Mouse (Mus musculus) ES-E14 (cell line): ENCODE data around the gene 5730596B20Rik. TPM values are rescaled to one million over a fixed set of nuclear protein-coding genes. Genes with fewer than 3 reads are reported as not detected.

Experiments
- DNase-seq: peaks from one replicate; pipeline ENCODE4 v3.0.0-alpha.2; 2013; ENCODE audit warnings: low read depth, low spot score
- H3K27ac ChIP-seq: 2 replicates; pipeline ENCODE4 v1.5.1; 2012; ENCODE audit warnings: low read depth, mild to moderate bottlenecking, low read length, moderate library complexity, mixed read lengths; ENCODE audit not compliant: poor library complexity, insufficient read depth, severe bottlenecking
- H3K36me3 ChIP-seq: 2 replicates; pipeline ENCODE4 v1.6.1; 2012; ENCODE audit warnings: mild to moderate bottlenecking, low read length, moderate library complexity, mixed read lengths; ENCODE audit not compliant: control insufficient read depth, poor library complexity, insufficient read depth, severe bottlenecking
- H3K4me1 ChIP-seq, 2 experiments: fragments of 150-350 bp in 1 of 2; sonication (generic) in 1 of 2; 2 replicates each; pipeline ENCODE4 v1.6.1; 2012; ENCODE audit warnings: low read length in 2 of 2, mild to moderate bottlenecking in 1 of 2, mixed read lengths in 1 of 2; ENCODE audit not compliant: control insufficient read depth in 2 of 2, insufficient read depth in 2 of 2, poor library complexity in 1 of 2
- H3K4me3 ChIP-seq, 2 experiments: fragments of 150-350 bp in 1 of 2; sonication (generic) in 1 of 2; 2 replicates each; pipeline ENCODE4 v1.5.1; 2012; ENCODE audit warnings: low read length in 2 of 2, low read depth in 1 of 2, mild to moderate bottlenecking in 1 of 2, mixed read lengths in 1 of 2; ENCODE audit not compliant: insufficient read depth in 1 of 2, poor library complexity in 1 of 2, severe bottlenecking in 1 of 2
- H3K9ac ChIP-seq: 2 replicates; pipeline ENCODE4 v1.6.1; 2012; ENCODE audit warnings: low read depth, mild to moderate bottlenecking, low read length, mixed read lengths; ENCODE audit not compliant: poor library complexity, insufficient read depth, severe bottlenecking
- H3K9me3 ChIP-seq: fragments of 150-350 bp; sonication (generic); 2 replicates; pipeline ENCODE4 v1.6.1; 2012; ENCODE audit warnings: low read depth, mild to moderate bottlenecking, low read length; ENCODE audit not compliant: control insufficient read depth, insufficient read depth
- CHD2 ChIP-seq: IDR thresholded peaks from 2 replicates; pipeline ENCODE4 v1.6.1; 2014; ENCODE audit warnings: mild to moderate bottlenecking, low read depth, low read length, inconsistent platforms
- HCFC1 ChIP-seq: IDR thresholded peaks from 2 replicates; pipeline ENCODE4 v1.6.1; 2012; ENCODE audit warnings: low read length, inconsistent platforms, borderline replicate concordance; ENCODE audit not compliant: insufficient read depth
- MAFK ChIP-seq: IDR thresholded peaks from 2 replicates; pipeline ENCODE4 v1.6.1; 2014; ENCODE audit warnings: mild to moderate bottlenecking, low read depth, low read length, inconsistent platforms; ENCODE audit not compliant: insufficient read depth
- ZC3H11A ChIP-seq: IDR thresholded peaks from 2 replicates; pipeline ENCODE4 v1.6.1; 2012; ENCODE audit warnings: low read depth, mild to moderate bottlenecking, inconsistent platforms, low read length, borderline replicate concordance
- ZNF384 ChIP-seq: IDR thresholded peaks from 2 replicates; pipeline ENCODE4 v1.6.1; 2012; ENCODE audit warnings: low read depth, low read length, inconsistent platforms
- in situ Hi-C, 2 experiments: fragments of 600-800 bp; cut with MboI; formaldehyde crosslinking; loops; one replicate each; pipeline ENCODE4 v1.15.1; 2025; ENCODE audit warnings: low sequenced_read_pairs in 2 of 2, inconsistent platforms in 1 of 2; ENCODE audit not compliant: unreplicated experiment in 2 of 2
- total RNA-seq: library from RNA; depleted of rRNA; stranded (reverse); fragments of 300-350 nt; gene quantifications from 2 replicates; pipeline ENCODE4 v1.2.3, GENCODE M21; 2012

Gene 5730596B20Rik
- total RNA-seq, 1 experiment = 0.18 TPM

DNA sequence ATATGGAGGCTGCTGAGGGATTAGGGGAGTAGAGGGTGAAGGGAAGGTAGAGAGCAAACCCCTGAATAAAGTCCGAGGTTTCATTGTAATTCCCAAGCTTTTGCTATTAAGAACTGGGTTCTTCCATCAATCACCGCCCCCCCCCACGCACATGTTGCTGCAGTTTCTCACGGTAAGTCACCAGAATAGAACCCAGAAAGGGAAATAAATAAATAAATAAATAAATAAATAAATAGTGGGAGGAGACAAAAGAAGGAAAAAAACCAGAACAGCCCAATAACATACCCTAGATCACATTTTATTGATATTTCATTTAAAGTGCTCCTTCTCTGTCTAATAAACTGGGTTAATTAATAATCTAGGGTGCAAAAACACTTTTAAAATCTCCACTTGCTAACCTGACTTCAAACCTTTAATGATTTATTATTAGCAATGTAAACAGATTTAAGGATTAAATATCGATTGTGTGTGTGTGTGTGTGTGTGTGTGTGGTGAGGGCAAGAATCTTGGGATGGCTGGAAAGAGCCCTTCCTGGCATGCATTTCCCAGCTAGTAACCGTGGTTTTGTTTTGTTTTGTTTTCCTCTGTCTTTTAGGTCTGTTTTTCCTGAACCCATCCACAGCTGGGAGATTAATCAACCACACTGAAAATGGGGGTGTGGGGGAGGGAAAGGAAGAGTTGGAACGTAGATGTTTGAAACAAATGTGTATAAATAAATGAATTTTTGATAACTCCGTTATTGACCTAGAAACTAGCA is 15.8 kb upstream of the 5730596B20Rik start:
- peaks cover 4 to 24% of the 10 kb centered on the region in 2 experiments; a peak in 1 of 4 replicates for H3K4me1 ChIP-seq
- DNase-seq = no peak
- no peak overlapping the region for H3K27ac ChIP-seq
- H3K36me3 ChIP-seq = no peaks in the 10 kb centered on the region
- no peaks in the 10 kb centered on the region for H3K9me3 ChIP-seq
- TF ChIP-seq MAFK (no peak), ZC3H11A (no peak), CHD2 (no peak), HCFC1 (no peak), ZNF384 (no peak)
- in situ Hi-C loops = loop anchor here (10.0 kb wide), 3 partner anchors 63 to 987 kb away; partner anchors contain the start of genes Hoxa7 (in 2 of the 2) and Evx1 (in 1 of the 2)
- no peak overlapping the region for H3K4me3 ChIP-seq
- no peak overlapping the region for H3K9ac ChIP-seq

DNA sequence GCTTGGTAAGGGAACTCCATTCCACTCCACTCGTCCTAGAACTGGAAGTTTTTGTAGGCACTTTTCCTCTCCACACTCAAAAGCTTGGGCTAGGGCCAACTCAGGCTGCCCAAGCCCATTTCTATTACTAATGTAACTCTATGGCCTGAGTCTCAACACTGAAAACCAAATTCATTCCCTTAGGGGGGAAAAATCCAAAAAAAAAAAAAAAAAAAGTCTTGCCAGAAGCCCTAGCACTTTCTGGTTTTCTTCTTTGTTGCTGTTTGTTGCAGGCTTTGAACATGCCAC is 15.3 kb upstream of the 5730596B20Rik start:
- Histone ChIP-seq H3K9me3 (no peaks in the 10 kb centered on the region), H3K36me3 (no peaks in the 10 kb centered on the region), H3K9ac (no peak overlapping the region), H3K4me3 (no peak overlapping the region), H3K27ac (no peak overlapping the region), H3K4me1 (peaks cover 4 to 21% of the 10 kb centered on the region in 2 experiments; a peak in 1 of 4 replicates)
- no peak for DNase-seq
- TF ChIP-seq ZNF384 (no peak), CHD2 (no peak), MAFK (no peak), HCFC1 (no peak), ZC3H11A (no peak)
- in situ Hi-C loops = loop anchor here (10.0 kb wide), 3 partner anchors 63 to 987 kb away; partner anchors contain the start of genes Hoxa7 (in 2 of the 2) and Evx1 (in 1 of the 2)

DNA sequence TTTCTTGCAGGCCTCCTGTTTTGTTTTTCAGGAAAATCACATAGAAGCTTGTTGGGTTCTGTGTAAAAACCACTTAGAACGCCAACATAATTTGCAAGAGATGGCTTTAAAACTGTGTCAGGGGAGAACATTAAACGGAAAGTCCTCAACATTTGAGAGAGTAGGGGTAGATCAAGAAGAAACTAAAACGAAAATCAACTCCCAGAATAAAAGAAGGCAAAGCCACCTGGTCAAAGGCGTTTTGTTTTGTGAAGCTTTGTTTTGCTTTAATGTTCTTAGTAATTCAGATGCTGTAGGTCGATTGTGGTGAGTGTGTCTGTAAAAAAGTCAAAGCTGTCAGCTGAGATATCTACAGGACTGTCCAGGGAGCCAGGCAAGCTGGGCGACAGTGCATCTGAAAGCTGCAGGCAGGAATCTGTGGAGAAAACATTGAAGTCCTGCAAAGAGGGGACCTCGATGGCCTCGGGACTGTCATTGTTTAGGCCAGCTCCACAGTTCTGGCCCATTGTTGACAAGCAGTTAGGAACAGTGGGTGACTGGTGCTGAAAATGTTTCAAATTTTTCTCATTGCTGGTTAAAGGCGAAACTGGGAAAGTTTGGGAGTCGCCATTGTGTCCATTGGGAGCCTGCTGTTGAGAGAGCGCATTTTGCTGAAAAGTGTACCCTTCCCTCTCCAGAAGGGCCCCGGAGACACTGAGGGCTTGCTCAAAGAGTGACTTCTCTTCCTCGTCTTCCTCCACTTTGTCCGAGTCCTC is 14.5 kb upstream of the 5730596B20Rik start:
- no peak overlapping the region for H3K9ac ChIP-seq
- TF ChIP-seq ZNF384 (no peak), CHD2 (no peak), HCFC1 (no peak), MAFK (no peak), ZC3H11A (no peak)
- DNase-seq = no peak
- H3K4me1 ChIP-seq = peaks cover 4 to 21% of the 10 kb centered on the region in 2 experiments; a peak in 1 of 4 replicates
- H3K36me3 ChIP-seq = no peaks in the 10 kb centered on the region
- H3K4me3 ChIP-seq = no peak overlapping the region
- in situ Hi-C loops = loop anchor here (10.0 kb wide), 3 partner anchors 62 to 988 kb away; partner anchors contain the start of genes Hoxa7 (in 2 of the 2) and Evx1 (in 1 of the 2)
- no peaks in the 10 kb centered on the region for H3K9me3 ChIP-seq
- H3K27ac ChIP-seq = no peak overlapping the region

DNA sequence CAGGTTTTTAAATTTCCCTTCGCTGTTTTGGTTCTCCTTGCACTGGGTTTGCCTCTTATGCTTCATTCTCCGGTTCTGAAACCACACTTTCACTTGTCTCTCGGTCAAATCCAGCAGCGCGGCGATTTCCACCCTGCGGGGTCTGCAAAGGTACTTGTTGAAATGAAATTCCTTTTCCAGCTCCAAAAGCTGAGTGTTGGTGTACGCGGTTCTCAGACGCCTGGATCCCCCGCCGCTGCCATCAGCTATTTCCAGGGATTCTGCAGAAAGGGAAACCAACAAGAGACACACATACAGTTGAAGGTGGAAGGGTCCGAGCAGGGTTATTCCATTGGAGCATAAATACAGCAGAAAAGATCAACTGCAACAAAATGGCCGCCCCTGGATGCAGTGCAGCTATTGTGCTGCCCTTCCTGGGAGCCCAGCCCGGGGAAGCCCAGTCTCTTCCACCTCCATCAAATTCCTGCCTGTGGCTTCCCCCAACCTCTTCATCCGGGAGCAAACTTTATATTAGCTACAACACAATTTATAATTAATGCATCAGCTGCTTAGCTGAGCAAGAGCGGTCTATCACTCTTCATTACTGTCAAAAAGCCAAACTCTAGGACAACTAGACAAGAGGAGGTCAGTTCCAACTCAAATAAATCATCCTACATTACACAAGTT is 13.8 kb upstream of the 5730596B20Rik start:
- no peaks in the 10 kb centered on the region for H3K36me3 ChIP-seq
- TF ChIP-seq ZC3H11A = no peak
- no peak for TF ChIP-seq HCFC1
- TF ChIP-seq ZNF384 = no peak
- no peak for TF ChIP-seq CHD2
- no peak for TF ChIP-seq MAFK
- H3K4me3 ChIP-seq = no peak overlapping the region
- no peak overlapping the region for H3K27ac ChIP-seq
- no peak overlapping the region for H3K9ac ChIP-seq
- H3K4me1 ChIP-seq = peaks cover 4 to 19% of the 10 kb centered on the region in 2 experiments; a peak in 1 of 4 replicates
- DNase-seq = no peak
- no peaks in the 10 kb centered on the region for H3K9me3 ChIP-seq
- in situ Hi-C loops = loop anchor here (10.0 kb wide), 3 partner anchors 61 to 989 kb away; partner anchors contain the start of genes Hoxa7 (in 2 of the 2) and Evx1 (in 1 of the 2)
